Mouse (Mus musculus): ENCODE results near the gene Mfge8. TPM values are rescaled to one million over a fixed set of nuclear protein-coding genes. Genes with fewer than 3 reads are reported as not detected.

The Mfge8 gene
- polyA plus RNA-seq, 1 experiment from 2014 or later = 104 TPM

GRCm38 (mm10) chr7:79130385-79130784 lies 18.5 kb downstream of the Mfge8 start:
- DNase-seq (ENCODE audit: low spot score) = no peak

DNA sequence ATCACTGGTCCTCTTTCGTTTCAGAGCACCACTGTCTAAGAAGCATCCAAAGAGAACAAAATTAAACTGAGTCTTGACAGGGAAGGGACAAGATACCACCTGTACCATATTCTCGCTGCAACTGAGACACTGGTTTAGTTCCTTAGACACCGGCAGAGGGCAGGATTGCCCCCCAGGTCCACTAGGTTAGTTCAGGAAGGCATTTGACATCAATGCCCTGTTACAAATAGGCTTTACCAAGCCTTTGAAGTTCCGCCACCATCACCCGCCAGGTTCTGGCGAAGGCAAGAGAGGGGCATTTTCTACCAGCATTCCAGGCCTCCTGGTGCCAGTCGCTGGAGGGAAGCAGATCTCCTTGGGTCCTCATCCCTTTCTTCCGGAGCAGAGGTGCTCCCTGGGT lies 19.0 kb downstream of the Mfge8 start:
- no peak for DNase-seq (ENCODE audit: low spot score)

DNA sequence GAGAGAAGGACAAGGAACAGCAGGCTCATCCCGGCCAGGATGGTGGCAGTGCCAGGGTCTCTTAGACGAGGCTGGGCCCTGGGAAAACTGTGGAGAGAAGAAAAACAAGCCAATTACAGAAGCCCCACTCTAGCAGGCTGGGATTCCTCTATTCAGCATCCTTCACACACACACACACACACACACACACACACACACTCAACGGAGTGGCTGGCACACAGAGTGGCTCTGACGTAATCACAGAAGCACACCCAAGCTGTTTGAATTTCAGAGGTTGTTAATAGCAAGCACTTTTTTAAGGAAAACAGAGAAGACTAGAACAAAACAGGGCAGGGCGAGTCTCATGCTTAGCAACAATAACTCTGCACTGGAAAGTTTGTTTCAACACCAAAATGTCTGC lies 25.4 kb downstream of the Mfge8 start:
- no peak for DNase-seq (ENCODE audit: low spot score)

- no peak for DNase-seq (ENCODE audit: low spot score)
Measured at GRCm38 (mm10) chr7:79113848-79114247, 35.0 kb downstream of the Mfge8 start.

- DNase-seq (ENCODE audit: low spot score) = no peak
Measured at GRCm38 (mm10) chr7:79096492-79096891, 52.4 kb downstream of the Mfge8 start.

DNA sequence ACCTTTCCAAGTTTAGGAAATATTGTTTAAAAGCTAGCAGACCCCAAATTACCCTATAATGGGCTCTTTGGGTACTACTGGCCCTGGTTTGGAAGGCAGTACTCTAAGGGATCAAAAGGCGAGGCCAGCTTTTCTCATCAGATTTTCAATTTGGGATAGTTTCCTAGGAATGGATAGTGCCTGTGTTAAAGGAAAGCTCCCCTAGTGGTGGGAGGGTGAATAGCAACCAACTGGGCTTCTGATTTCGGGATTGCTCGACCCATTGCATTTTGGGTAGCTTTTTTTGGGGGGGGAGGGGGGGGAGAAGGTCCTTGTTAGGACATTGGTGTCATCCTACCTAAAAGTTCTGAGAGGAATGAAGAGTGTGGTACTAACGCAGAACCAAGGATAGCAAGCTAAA lies 59.7 kb downstream of the Mfge8 start:
- no peak for DNase-seq (ENCODE audit: low spot score)

Other genes with a start within 250 kb of the Mfge8 start
- gene Isg20, start 235.6 kb downstream of the Mfge8 start, polyA plus RNA-seq (2015; fragmentation: Nextera tagmentation; extraction: Ambion mirVana) = 136 and 152 TPM in 2 replicates
- gene Acan, start 95.6 kb downstream of the Mfge8 start, polyA plus RNA-seq (2015; fragmentation: Nextera tagmentation; extraction: Ambion mirVana) = 0.09 and 0.39 TPM in 2 replicates
- gene Hapln3, start 18.0 kb downstream of the Mfge8 start, polyA plus RNA-seq (2015; fragmentation: Nextera tagmentation; extraction: Ambion mirVana) = 0.27 and 0.31 TPM in 2 replicates
- 14.8 and 15.9 TPM in 2 replicates for gene Abhd2, start 124.1 kb upstream of the Mfge8 start, polyA plus RNA-seq (2015; fragmentation: Nextera tagmentation; extraction: Ambion mirVana)
- gene Rlbp1, start 238.0 kb upstream of the Mfge8 start, polyA plus RNA-seq (2015; fragmentation: Nextera tagmentation; extraction: Ambion mirVana) = 0.18 and 0.30 TPM in 2 replicates
- gene Fanci, start 242.9 kb upstream of the Mfge8 start, polyA plus RNA-seq (2015; fragmentation: Nextera tagmentation; extraction: Ambion mirVana) = 9.7 and 9.8 TPM in 2 replicates